Mouse (Mus musculus): ENCODE results near the gene C1qtnf9.
A peak's percentile ranks its signal among the peaks of the same experiment; 100 is the strongest.

Gene C1qtnf9

DNA sequence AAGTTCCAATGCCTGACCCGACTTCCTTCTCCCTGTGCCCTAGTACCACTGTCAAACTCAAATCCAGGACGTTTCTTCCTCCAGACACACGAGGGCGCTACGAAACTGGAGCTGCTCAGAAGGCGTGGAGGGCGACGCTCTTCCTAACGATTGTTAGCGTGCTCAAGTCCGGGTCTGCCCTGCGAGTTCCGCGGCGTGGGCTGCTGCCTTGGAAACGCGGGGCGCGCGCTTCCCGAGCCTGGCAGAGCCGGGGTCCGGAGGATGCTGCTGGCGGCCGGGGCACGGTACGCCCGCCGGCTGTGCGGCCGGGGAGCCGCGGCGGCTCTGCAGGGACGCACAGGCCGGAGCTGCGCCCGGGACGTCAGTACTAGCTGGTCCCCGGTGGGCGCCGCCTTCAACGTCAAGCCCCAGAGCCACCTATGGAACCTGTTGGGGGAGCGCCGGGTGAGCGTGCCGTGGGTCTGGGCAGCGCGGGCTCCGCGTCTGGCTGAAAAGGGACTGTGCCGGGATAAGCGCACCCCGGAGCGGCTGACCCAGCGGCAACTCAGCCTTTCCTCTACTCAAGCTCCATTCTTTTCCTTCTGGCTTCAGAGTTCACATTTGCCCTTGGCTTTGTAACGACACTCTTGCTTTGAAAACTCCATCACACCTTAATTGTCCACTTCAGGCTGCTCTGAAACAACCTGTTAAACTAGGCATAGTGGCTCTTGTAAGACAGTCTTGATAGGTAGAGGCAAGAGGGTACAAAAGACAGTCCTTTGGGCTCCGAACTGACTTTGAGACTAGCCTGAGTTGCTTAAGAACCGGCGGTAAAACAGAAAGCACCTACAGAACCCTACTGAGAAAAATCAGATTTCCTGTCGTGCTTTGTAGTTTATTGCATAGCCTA, 16.7 kb downstream of the C1qtnf9 start, which contains the start of gene Mipep:
Gene Mipep (plus strand): TSS at position 147 of the 889 bp plus-strand sequence.
- peak; percentile 80 for DNase-seq (ENCODE audit: low spot score in 2 of 2)

DNA sequence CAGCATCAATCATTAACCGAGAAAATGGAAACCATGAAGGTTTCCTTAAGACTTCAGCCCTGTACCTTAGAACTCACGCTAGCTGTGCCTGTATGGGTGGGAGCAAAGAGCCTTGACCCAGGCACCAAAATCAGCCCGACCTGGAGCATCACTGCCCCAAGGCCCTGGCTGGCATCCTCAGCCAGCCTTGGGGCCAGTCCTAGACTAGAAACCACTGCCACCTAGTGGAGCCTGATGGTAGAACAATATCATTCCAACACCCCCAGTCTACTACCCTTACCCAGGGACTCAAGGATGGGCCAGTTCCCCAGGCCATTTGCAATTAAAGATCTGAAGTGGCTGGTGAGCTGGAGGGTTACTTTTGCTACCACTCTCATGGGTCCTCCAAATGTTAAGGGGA, 22.2 kb downstream of the C1qtnf9 start:
- DNase-seq (ENCODE audit: low spot score in 2 of 2) = no peak

DNA sequence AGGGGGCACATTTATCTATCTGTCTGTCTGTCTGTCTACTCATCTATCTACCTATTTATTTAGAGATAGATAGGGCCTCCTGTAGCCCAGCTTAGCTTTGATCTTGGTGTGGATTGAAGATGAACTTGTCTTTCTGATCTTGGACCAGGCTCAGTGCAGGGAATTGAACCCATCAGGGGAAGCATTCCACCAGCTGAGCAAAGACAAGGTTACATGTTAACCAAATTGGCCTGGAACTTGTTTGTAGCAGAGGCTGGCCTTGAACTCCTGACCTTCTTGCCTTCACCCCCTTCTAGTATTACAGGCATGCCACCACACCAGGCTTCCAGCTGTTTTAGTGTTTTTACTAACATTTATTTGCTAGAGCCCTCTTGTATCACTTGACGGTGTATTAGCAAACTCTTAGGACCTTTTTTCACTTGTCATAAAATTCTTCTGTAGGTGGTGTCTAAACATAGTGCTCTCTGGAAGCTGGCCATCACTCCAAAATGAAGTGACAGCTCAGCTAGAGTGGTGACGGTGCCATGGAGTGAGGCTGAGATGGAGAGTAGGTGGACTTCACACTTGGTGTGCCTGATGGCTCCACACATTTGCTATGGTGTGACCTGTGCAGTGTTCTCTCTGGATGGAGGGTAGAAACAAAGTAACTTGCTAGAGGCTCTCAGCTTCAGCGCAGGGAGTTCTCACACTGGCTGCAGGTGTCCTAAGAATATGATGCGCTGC, 28.8 kb downstream of the C1qtnf9 start:
- DNase-seq (ENCODE audit: low spot score in 2 of 2) = no peak

DNA sequence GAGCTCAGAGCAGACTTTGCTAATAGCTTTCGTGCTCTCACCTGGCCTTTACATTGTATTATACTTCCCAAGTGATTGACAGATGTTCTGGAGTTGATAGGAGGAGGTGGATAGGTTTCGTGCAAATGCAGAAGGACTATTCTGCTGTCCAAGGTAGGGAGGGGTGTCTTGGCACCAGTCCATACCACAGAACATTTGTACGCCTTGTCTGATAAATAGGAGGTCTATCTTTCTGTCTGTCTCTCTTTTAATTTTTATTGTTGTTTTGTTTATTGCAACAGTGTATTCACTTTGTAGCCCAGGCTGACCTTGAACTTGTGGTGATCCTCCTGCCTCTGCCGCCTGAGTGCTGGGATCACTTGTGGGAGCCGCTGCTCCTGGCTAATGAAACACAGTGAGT, 29.7 kb downstream of the C1qtnf9 start:
- no peak for DNase-seq (ENCODE audit: low spot score in 2 of 2)

DNA sequence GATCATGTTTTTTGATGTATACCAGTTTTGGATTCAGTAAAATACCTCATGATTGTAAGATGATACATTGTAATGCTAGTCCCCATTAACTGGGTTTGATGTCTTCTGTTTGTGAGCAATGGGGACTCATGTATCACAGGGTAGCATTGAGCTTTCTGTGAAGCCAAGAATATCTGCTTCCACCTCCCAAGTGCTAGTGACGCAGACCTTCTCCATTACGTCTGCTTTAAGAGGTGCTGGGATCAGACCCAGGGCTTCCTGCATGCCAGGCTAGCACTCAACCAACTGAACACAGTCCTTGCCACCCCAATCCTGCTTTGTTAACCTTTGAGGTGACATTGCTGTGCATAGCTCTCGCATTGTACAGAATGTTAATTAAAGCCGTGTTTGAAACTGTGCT, 30.8 kb downstream of the C1qtnf9 start:
- DNase-seq (ENCODE audit: low spot score in 2 of 2) = no peak

DNA sequence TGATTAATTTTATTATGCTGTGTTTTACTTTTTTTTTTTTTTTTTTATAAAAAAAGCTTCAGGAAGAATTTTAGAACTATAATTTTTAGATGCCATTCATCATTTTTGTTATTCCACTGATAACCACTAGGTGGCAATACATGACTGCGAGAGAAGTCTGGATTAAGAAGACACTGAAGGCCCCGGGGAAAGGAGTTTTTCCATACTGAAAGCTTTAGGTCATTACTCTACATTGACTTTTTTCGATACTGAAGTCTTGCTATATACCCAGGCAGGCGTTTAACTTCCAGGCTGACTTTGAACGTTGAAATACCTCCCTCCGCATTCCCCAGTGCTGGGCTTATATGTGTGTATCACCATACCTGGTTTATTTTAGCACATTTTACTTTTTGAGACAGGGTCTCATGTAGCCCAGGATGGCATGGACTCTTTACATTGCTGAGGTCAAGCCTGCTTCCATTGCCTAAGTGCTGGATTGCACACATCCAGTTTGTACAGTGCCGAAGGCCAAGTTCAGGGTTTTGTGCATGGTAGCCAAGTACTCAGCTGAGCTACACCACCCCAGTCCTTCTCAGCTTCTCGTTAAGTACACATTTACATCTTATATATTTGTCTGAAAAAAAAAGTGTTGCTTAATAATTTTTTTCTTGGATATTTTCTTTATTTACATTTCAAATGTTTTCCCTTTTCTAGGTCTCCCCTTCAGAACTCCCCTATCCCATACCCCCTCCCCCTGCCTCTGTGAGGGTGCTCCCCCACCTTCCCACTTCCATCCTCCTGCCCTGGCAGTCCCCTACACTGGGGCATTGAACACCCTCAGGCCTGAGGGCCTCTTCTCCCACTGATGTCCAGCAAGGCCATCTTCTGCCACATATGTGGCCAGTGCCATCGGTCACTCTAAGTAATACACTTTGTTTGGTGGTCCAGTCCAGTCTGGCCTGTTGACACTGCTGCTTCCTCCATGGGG, 32.1 kb downstream of the C1qtnf9 start:
- DNase-seq (ENCODE audit: low spot score in 2 of 2) = no peak

DNA sequence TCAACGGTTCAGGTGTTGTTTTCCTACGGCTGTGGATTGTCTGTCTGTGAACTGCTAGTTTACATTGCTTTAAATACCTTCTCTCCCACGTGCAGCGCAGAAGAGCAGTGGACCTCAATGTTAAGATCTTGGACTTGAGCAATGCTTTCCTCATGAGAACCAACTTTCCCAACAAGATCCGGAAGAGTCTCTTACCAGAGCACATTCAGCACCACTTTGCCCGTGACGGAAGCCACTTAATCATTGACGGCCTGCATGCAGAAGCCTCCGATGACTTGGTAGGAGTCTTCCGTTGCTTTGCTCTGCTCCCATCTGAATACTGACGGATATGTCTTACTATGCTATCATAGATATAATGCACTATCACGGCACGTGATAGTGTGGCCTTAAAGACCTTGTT, 34.1 kb downstream of the C1qtnf9 start:
- DNase-seq (ENCODE audit: low spot score in 2 of 2) = no peak

DNA sequence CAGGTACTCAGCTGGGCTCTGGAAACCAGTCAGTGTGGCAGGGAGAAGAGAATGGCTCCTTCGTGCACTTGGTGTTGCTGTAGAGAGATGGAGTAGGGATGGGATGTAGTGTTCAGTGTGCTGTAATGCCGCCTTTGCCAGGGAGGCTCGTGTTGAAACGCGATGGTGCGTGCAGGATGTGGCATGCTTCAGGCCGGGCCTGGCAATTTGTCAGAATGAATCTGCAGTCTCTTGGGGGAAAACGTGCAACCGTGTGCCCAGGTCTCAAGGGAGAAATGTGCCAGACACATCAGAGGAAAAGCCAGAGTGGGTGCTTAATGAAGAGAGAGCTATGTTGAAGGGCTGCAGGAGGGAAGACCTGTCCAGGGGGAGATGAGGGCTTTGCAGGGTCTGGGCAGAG, 37.0 kb downstream of the C1qtnf9 start:
- DNase-seq (ENCODE audit: low spot score in 2 of 2) = no peak

DNA sequence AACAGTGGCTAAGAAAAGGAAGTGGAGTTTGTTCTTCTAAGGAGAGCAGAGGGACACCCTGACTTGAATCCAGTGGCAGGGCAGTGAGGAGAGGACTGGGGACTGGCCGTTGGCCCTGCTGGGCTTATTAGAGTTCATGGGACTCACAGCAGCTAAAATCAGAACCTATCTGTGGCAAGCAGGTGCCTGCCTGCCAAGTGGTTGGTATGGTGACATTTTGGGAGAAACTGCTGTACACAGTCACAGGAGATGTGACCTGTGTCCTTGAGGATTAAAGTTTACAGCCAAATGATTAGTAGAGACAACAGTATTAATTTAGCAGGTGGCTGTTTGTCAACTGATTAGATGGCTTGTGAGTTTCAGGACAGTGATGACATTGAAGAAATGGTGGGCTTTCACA, 37.9 kb downstream of the C1qtnf9 start:
- DNase-seq (ENCODE audit: low spot score in 2 of 2) = no peak

DNA sequence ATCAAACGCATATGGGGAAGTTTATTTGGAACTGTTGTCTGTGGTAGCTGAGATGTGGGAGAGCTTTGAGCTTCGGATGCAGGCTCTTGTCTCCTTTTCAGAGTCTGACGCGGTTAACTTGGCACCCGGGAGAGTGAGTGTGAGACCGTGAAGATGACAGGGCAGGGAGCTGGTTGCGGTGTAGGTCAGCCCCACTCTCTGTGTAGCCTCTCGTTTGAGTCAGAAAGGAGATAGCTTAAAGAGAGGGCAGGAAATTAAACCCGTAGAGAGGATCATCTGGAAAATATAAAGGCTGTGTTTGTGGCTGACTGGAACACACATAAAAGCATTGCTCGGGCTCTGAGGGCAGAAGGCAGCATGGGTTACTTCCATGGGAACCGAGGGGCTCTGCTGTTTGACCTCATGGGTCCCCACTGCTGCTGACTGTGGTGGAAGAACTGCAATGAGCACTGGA, 39.0 kb downstream of the C1qtnf9 start:
- DNase-seq (ENCODE audit: low spot score in 2 of 2) = no peak

DNA sequence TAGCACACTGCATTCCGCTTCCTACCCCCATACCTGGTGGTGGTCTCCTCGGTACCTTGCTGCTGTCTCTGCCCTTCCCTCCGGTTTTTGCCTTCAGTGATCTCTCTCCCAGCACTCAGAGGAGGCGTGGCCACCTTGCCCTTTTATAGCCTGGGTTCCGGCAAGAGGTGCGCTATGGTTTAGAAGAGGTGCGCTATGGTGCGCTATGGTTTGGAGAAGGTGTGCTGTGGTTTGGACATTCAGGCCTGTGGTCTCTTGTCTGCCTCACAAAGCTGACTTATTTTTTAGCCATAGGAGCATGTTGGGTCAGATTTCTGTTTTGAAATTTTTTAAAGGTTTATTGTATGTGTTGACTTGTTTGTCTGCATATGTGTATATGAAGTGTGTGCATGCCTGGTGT, 41.9 kb downstream of the C1qtnf9 start:
- DNase-seq (ENCODE audit: low spot score in 2 of 2) = no peak

DNA sequence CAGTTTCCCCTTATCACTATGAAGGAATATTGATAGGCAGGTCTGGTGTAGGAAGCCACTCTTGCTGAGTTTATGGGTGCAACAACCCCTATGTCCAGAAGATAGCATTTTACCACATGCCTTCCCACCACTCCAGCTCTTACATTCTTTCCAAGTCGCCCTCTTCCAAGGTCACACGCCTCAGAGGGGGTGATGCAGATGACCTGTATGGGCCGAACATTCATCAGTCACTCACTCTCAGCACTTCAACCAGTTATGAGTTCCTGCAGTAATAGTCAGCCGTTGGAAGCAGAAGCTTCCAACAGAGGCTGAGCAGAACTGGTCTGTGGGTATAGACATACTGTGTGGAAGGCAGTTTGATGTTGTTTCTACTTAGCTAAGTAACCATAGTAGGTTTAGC, 43.6 kb downstream of the C1qtnf9 start:
- no peak for DNase-seq (ENCODE audit: low spot score in 2 of 2)

DNA sequence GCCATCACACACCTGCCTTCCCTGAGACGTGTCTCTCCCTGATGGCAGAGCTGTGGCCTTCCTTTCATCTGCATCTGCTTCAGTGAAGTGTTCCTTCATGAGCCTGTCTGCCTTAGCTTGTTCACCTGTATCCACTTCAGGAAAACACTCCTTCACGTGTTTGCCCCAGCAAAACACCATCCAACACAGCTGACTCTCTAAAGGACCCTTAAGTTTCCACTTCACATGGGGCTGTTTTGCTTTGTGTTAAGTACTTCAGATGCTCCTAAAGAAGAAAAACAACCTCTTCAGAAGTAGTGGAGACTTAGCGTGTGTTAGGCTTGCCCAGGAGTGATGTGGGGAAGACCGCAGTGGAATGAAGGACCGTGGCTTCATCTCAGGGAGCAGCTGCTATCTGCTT, 47.2 kb downstream of the C1qtnf9 start:
- DNase-seq (ENCODE audit: low spot score in 2 of 2) = no peak

DNA sequence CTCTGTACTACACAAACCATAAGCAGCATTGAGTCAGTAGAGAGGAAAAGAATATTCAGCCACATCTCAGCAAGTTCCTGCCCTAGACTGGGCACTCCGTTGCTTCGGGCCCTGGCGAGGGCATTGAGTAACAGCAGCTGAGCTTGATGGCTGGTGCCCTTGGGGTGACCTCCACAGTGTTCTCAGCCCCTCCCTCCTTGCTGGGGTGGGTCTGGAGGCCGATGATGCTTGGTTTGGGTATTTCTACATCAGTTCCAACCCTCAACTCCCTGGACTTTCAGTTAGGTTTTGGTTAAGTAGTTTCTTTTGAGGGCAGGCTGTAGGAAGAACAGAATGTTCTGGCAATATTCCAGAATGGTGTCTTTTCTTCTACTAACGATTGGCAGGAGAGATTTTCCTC, 50.1 kb downstream of the C1qtnf9 start:
- no peak for DNase-seq (ENCODE audit: low spot score in 2 of 2)

DNA sequence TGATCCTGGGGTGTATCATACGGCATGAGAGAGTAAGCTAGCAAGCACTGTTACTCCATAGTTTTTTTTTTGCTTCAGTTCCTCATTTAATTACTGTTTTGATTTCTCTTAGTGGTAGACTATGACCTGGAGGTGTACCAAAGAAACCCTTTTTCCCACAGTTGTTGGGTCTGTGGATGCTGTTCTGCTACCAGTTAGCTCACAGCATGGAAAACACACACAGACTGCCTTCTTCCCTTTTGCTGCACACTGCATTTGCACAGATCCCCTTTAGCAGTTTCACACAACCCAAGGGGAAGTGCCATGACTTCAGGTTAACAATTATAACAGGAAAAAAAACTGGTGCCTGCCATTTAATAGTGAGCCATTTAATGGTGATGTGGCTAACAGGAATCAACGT, 62.2 kb downstream of the C1qtnf9 start:
- DNase-seq (ENCODE audit: low spot score in 2 of 2) = no peak
